Mouse (Mus musculus) mature B cell (primary cell): Measurements from ENCODE around the gene Gm8300.
"Not testable (repeated sequence)": the region's sequence is repeated elsewhere in the genome, so short reads cannot be mapped to it uniquely, and the experiment has no call there.

Experiments
- in situ Hi-C: fragments of 300-500 bp; cut with MboI; formaldehyde crosslinking; loops from 2 replicates; pipeline ENCODE4 v1.14.3; 2019

Gm8300 gene

GRCm38 (mm10) chr12:87514016-87514415 lies at the start of gene Gm8300:
TSS of gene Gm8300 (plus strand) at chr12:87514316.
- in situ Hi-C loops, result not testable (repeated sequence)

GRCm38 (mm10) chr12:87464678-87465297 lies 49.3 kb upstream of the Gm8300 start:
- in situ Hi-C loops, result loop anchor here (25.0 kb wide), 1 partner anchor 898 kb away; the partner anchor contains the start of gene Adck1

GRCm38 (mm10) chr12:87470263-87471136 lies 43.6 kb upstream of the Gm8300 start:
- in situ Hi-C loops, result loop anchor here (25.0 kb wide), 1 partner anchor 892 kb away; the partner anchor contains the start of gene Adck1

GRCm38 (mm10) chr12:87471421-87471963 lies 42.6 kb upstream of the Gm8300 start:
- in situ Hi-C loops, result loop anchor here (25.0 kb wide), 1 partner anchor 891 kb away; the partner anchor contains the start of gene Adck1

GRCm38 (mm10) chr12:87471964-87472786 lies 41.9 kb upstream of the Gm8300 start, which contains the start of gene Snw1:
TSS of gene Snw1 (minus strand) at chr12:87472274.
- in situ Hi-C loops, result loop anchor here (25.0 kb wide), 1 partner anchor 890 kb away; the partner anchor contains the start of gene Adck1

GRCm38 (mm10) chr12:87474756-87475155 lies 39.4 kb upstream of the Gm8300 start:
- in situ Hi-C loops, result loop anchor here (25.0 kb wide), 1 partner anchor 888 kb away; the partner anchor contains the start of gene Adck1

GRCm38 (mm10) chr12:87482482-87482881 lies 31.6 kb upstream of the Gm8300 start:
- in situ Hi-C loops, result not testable (repeated sequence)

GRCm38 (mm10) chr12:87488683-87489082 lies 25.4 kb upstream of the Gm8300 start:
- in situ Hi-C loops, result not testable (repeated sequence)

- in situ Hi-C loops, result not testable (repeated sequence)
Measured at GRCm38 (mm10) chr12:87494421-87494820, 19.7 kb upstream of the Gm8300 start, which contains the start of gene Gm5788. TSS of gene Gm5788 (plus strand) at chr12:87494721.

- in situ Hi-C loops, result not testable (repeated sequence)
Measured at GRCm38 (mm10) chr12:87519616-87520015, 5.5 kb downstream of the Gm8300 start.

- in situ Hi-C loops, result no loop called here
Measured at GRCm38 (mm10) chr12:87543927-87544326, 29.8 kb downstream of the Gm8300 start.

- in situ Hi-C loops, result not testable (repeated sequence)
Measured at GRCm38 (mm10) chr12:87550628-87551027, 36.5 kb downstream of the Gm8300 start.
